Mouse (Mus musculus): ENCODE measurements around the gene Krtap21-1. TPM values are rescaled to one million over a fixed set of nuclear protein-coding genes. Genes with fewer than 3 reads are reported as not detected.

Gene Krtap21-1
- not detected in 2 replicates for polyA plus RNA-seq (2012; ENCODE audit: insufficient read depth, low replicate concordance)

DNA sequence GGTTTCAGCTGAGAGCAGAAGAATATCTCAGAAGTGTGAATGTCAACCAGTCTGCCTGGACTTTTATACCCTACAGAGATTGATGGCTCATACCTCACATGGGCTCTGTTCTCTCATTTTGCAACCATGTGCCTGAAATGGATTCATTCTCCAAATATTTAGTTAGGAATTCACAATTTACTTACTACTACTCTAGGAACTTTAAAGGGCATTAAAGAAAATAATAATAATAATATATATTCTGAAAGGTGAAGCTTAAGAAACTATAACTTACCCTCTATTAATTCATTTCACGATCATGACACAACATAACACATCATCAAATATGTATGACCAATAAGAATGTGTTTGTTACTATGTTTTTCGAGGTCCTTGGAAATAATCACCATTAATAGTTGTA, at the start of gene Krtap21-1:
Gene Krtap21-1 (minus strand): TSS at position 101 of the 400 bp plus-strand sequence.
- TF ChIP-seq FLI1 (IDR thresholded peaks at IDR 0.05; ENCODE audit: low read length) (no peak), GATA1 (IDR thresholded peaks at IDR 0.05; ENCODE audit: borderline replicate concordance, low read length) (no peak)
- Histone ChIP-seq H3K9me3 (peaks cover 13% of the 10 kb centered on the region), H3K4me3 (replicated peaks) (no peak within 1 kb of the TSS), H3K36me3 (replicated peaks; ENCODE audit: low read length) (no peaks in the 10 kb centered on the region), H3K27me3 (replicated peaks) (no peaks in the 10 kb centered on the region), H3K4me1 (no peaks in the 10 kb centered on the region)

GRCm38 (mm10) chr16:89429586-89429985, 25.9 kb upstream of the Krtap21-1 start:
- Histone ChIP-seq H3K4me3 (replicated peaks) (no peak overlapping the region), H3K27me3 (replicated peaks) (no peaks in the 10 kb centered on the region), H3K9me3 (peaks cover 19% of the 10 kb centered on the region), H3K36me3 (replicated peaks; ENCODE audit: low read length) (no peaks in the 10 kb centered on the region), H3K4me1 (no peaks in the 10 kb centered on the region)
- TF ChIP-seq FLI1 (IDR thresholded peaks at IDR 0.05; ENCODE audit: low read length) (no peak), GATA1 (IDR thresholded peaks at IDR 0.05; ENCODE audit: borderline replicate concordance, low read length) (no peak)

GRCm38 (mm10) chr16:89425310-89425709, 21.6 kb upstream of the Krtap21-1 start:
- Histone ChIP-seq H3K27me3 (replicated peaks) (no peaks in the 10 kb centered on the region), H3K4me3 (replicated peaks) (no peak overlapping the region), H3K9me3 (peaks cover 23% of the 10 kb centered on the region), H3K4me1 (no peaks in the 10 kb centered on the region), H3K36me3 (replicated peaks; ENCODE audit: low read length) (no peaks in the 10 kb centered on the region)
- no peak for TF ChIP-seq GATA1 (IDR thresholded peaks at IDR 0.05; ENCODE audit: borderline replicate concordance, low read length)
- no peak for TF ChIP-seq FLI1 (IDR thresholded peaks at IDR 0.05; ENCODE audit: low read length)

GRCm38 (mm10) chr16:89420011-89420410, 16.3 kb upstream of the Krtap21-1 start, which contains the start of gene Krtap6-2:
TSS of gene Krtap6-2 (minus strand) at chr16:89420111.
- Histone ChIP-seq H3K4me3 (replicated peaks) (no peak within 1 kb of the TSS), H3K27me3 (replicated peaks) (no peaks in the 10 kb centered on the region), H3K9me3 (peaks cover 11% of the 10 kb centered on the region), H3K4me1 (no peaks in the 10 kb centered on the region), H3K36me3 (replicated peaks; ENCODE audit: low read length) (no peaks in the 10 kb centered on the region)
- TF ChIP-seq FLI1 (IDR thresholded peaks at IDR 0.05; ENCODE audit: low read length) (no peak), GATA1 (IDR thresholded peaks at IDR 0.05; ENCODE audit: borderline replicate concordance, low read length) (no peak)

DNA sequence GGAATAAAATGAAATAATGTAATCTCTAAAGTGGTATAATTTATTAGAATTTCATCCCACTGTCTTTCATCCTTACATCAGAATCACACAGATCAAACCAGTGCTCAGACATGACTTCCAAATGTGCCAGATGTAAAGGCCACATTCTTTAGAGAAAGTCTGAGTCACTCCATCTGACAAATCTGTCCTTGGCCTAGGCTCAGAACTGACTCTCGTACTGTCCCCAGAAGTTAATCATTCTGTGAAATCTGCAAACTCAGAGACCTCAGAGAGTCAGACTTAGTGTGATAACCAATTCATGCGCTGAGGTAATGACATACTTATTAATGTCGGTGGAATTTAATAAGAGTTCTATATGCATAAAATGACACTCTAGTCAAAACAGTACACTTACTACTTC, 12.6 kb upstream of the Krtap21-1 start:
- peaks cover 11% of the 10 kb centered on the region for H3K9me3 ChIP-seq
- H3K4me3 ChIP-seq (replicated peaks), result no peak overlapping the region
- TF ChIP-seq FLI1 (IDR thresholded peaks at IDR 0.05; ENCODE audit: low read length) (no peak), GATA1 (IDR thresholded peaks at IDR 0.05; ENCODE audit: borderline replicate concordance, low read length) (no peak)
- H3K36me3 ChIP-seq (replicated peaks; ENCODE audit: low read length), result no peaks in the 10 kb centered on the region
- H3K4me1 ChIP-seq, result no peaks in the 10 kb centered on the region
- no peaks in the 10 kb centered on the region for H3K27me3 ChIP-seq (replicated peaks)

DNA sequence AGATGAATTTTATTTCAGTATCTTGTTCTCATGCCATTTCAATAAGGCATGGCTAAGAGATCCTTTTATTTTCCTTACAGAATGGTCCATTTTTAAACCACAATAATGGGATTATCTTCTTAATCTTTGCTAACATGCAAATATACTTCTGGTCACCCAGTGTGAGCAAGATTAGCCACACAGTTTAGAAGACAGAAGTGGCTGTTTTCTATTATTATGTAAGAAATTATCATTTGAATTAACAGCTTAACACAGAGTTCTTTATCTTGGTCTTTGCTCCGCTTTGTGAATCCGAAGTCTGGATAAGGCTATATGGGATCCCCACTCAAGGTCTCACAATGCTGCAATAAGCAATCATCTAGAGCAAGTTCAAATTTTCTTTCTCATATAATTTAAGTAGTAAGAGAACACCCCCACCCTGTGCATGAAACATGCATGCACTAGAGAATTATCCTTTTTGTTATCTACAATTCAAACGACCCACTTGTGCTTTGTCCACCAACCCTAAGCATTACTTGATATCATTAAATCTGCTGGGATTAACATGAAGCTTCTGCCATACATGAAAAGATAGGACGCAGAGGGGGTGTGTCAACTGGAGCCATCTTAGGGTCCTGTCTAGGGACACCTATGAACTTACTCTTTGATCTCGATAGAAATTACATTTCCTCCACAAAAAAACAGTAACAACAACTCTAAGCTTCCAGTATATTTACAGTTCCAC, 6.8 kb upstream of the Krtap21-1 start:
- TF ChIP-seq GATA1 (IDR thresholded peaks at IDR 0.05; ENCODE audit: borderline replicate concordance, low read length), result no peak
- TF ChIP-seq FLI1 (IDR thresholded peaks at IDR 0.05; ENCODE audit: low read length), result no peak
- Histone ChIP-seq H3K4me3 (replicated peaks) (no peak overlapping the region), H3K27me3 (replicated peaks) (no peaks in the 10 kb centered on the region), H3K9me3 (peaks cover 5% of the 10 kb centered on the region), H3K4me1 (no peaks in the 10 kb centered on the region), H3K36me3 (replicated peaks; ENCODE audit: low read length) (no peaks in the 10 kb centered on the region)

- Histone ChIP-seq H3K27me3 (replicated peaks) (no peaks in the 10 kb centered on the region), H3K36me3 (replicated peaks; ENCODE audit: low read length) (no peaks in the 10 kb centered on the region), H3K9me3 (no peaks in the 10 kb centered on the region), H3K4me1 (no peaks in the 10 kb centered on the region), H3K4me3 (replicated peaks) (no peak overlapping the region)
- TF ChIP-seq GATA1 (IDR thresholded peaks at IDR 0.05; ENCODE audit: borderline replicate concordance, low read length), result no peak
- TF ChIP-seq FLI1 (IDR thresholded peaks at IDR 0.05; ENCODE audit: low read length), result no peak
These were observed 30.8 kb downstream of the Krtap21-1 start for GRCm38 (mm10) chr16:89372734-89373461.

Other genes with a start within 250 kb of the Krtap21-1 start
- gene Gm9789, start 245.9 kb downstream of the Krtap21-1 start, polyA plus RNA-seq (2012; ENCODE audit: insufficient read depth, low replicate concordance), result not detected in 2 replicates
- gene Gm7735, start 234.4 kb downstream of the Krtap21-1 start, polyA plus RNA-seq (2012; ENCODE audit: insufficient read depth, low replicate concordance), result not detected in 2 replicates
- gene 1110057P08Rik, start 229.1 kb downstream of the Krtap21-1 start, polyA plus RNA-seq (2012; ENCODE audit: insufficient read depth, low replicate concordance), result not detected in 2 replicates
- not detected in 2 replicates for gene Krtap20-2, start 198.0 kb downstream of the Krtap21-1 start, polyA plus RNA-seq (2012; ENCODE audit: insufficient read depth, low replicate concordance)
- not detected in 2 replicates for gene Krtap6-2, start 16.2 kb upstream of the Krtap21-1 start, polyA plus RNA-seq (2012; ENCODE audit: insufficient read depth, low replicate concordance)
- gene Krtap8-1, start 84.1 kb upstream of the Krtap21-1 start, polyA plus RNA-seq (2012; ENCODE audit: insufficient read depth, low replicate concordance), result not detected in 2 replicates
- gene Krtap7-1, start 104.5 kb upstream of the Krtap21-1 start, polyA plus RNA-seq (2012; ENCODE audit: insufficient read depth, low replicate concordance), result not detected in 2 replicates
- gene Krtap11-1, start 167.3 kb upstream of the Krtap21-1 start, polyA plus RNA-seq (2012; ENCODE audit: insufficient read depth, low replicate concordance), result not detected in 2 replicates